Mouse (Mus musculus): ENCODE measurements at regions not wholly inside any gene's neighbourhood (a gene's known extent, or its start where the extent isn't known, plus 50 kb on each side); places are given as distances from the start of the nearest gene placed in this dataset.

DNA sequence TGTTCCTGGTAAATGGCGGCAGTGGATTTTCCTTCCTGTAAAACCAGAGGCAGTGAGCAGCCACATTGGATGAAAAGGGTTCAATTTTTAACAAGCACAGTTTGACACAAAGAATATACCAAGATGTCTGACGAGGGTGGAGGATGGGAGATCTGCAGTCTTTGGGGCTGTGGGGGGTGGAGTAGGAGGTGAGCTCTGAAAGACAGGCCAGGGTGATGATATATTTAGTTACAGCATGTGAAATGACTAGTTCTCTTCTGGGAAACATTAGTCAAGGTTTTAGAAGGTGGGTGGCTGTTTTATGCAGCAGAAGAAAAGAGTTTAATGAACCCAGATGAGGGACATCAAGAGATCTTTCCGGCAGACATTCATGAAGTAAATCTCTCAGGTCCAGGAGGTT is 170.0 kb upstream of the Rxfp2 start:
- no peaks in the 10 kb centered on the region for H3K36me3 ChIP-seq (ENCODE audit: control insufficient read depth, insufficient read depth, low read length)
- H3K4me2 ChIP-seq (ENCODE audit: low read length) = no peak overlapping the region
- no peaks in the 10 kb centered on the region; the same call in 1 of the 2 replicates for H3K27me3 ChIP-seq (replicated peaks; ENCODE audit: control insufficient read depth, insufficient read depth, low read length)
- H3K9ac ChIP-seq (ENCODE audit: low read length) = no peak overlapping the region
- no peaks in the 10 kb centered on the region for H3K9me3 ChIP-seq (ENCODE audit: control insufficient read depth, low read length)
- DNase-seq (ENCODE audit: low spot score) (no peak), ATAC-seq (replicated peaks; ENCODE audit: low FRiP score, low TSS enrichment, low read depth) (no peak)
- H3K27ac ChIP-seq (ENCODE audit: low read depth) = no peak overlapping the region
- H3K4me3 ChIP-seq (ENCODE audit: low read depth, low read length) = no peak overlapping the region
- no peaks in the 10 kb centered on the region for H3K4me1 ChIP-seq (replicated peaks; ENCODE audit: control insufficient read depth, insufficient read depth, low read length)
- WGBS = 74% methylated on average over 3 of the region's 3 CpGs

DNA sequence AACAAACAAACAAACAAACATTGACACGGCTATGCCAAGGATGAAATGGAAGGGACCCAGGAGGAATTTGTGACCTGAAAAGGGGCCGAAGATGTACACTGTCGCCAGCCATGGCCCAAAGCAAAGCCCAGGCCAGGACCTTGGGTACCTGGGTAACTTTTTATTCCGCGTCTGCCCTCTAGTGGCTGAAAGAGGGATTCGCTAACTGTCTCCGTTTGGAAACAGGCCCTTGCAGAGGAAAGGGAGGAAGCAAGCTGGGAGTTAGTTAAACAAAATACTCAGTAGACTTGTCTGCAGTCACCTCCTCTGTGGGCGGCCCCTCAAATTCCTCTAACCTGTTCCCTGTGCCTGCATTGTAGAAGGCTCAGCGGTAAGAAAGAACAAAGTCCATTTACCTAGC is 167.5 kb upstream of the Rxfp2 start:
- Histone ChIP-seq H3K4me2 (ENCODE audit: low read length) (no peak overlapping the region), H3K9ac (ENCODE audit: low read length) (no peak overlapping the region), H3K4me3 (ENCODE audit: low read depth, low read length) (no peak overlapping the region), H3K36me3 (ENCODE audit: control insufficient read depth, insufficient read depth, low read length) (no peaks in the 10 kb centered on the region), H3K27me3 (replicated peaks; ENCODE audit: control insufficient read depth, insufficient read depth, low read length) (no peaks in the 10 kb centered on the region), H3K27ac (ENCODE audit: low read depth) (no peak overlapping the region), H3K4me1 (replicated peaks; ENCODE audit: control insufficient read depth, insufficient read depth, low read length) (no peaks in the 10 kb centered on the region), H3K9me3 (ENCODE audit: control insufficient read depth, low read length) (no peaks in the 10 kb centered on the region)
- WGBS = 12% methylated on average over 9 of the region's 9 CpGs
- ATAC-seq (replicated peaks; ENCODE audit: low FRiP score, low TSS enrichment, low read depth) = peak; percentile 47; the same call in 1 of the 2 replicates
- peak; percentile 86 for DNase-seq (ENCODE audit: low spot score)

- H3K36me3 ChIP-seq (ENCODE audit: control insufficient read depth, insufficient read depth, low read length) = no peaks in the 10 kb centered on the region
- H3K4me3 ChIP-seq (ENCODE audit: low read depth, low read length) = peak overlapping the region; percentile 8; the same call in 1 of the 2 replicates
- ATAC-seq (replicated peaks; ENCODE audit: low FRiP score, low TSS enrichment, low read depth) (no peak), DNase-seq (ENCODE audit: low spot score) (no peak)
- no peaks in the 10 kb centered on the region for H3K27me3 ChIP-seq (replicated peaks; ENCODE audit: control insufficient read depth, insufficient read depth, low read length)
- peak overlapping the region; percentile 39 for H3K4me2 ChIP-seq (ENCODE audit: low read length)
- WGBS = 23% methylated on average over 16 of the region's 16 CpGs
- no peak overlapping the region for H3K27ac ChIP-seq (ENCODE audit: low read depth)
- H3K9me3 ChIP-seq (ENCODE audit: control insufficient read depth, low read length) = no peaks in the 10 kb centered on the region
- H3K9ac ChIP-seq (ENCODE audit: low read length) = no peak overlapping the region
- no peaks in the 10 kb centered on the region for H3K4me1 ChIP-seq (replicated peaks; ENCODE audit: control insufficient read depth, insufficient read depth, low read length)
These were observed 166.0 kb upstream of the Rxfp2 start for GRCm38 (mm10) chr5:149852516-149852915.

- 97% methylated on average over 1 of the region's 1 CpGs for WGBS
- ATAC-seq (replicated peaks; ENCODE audit: low FRiP score, low TSS enrichment, low read depth) = no peak
These were observed 162.4 kb upstream of the Rxfp2 start for GRCm38 (mm10) chr5:149856101-149856500.

DNA sequence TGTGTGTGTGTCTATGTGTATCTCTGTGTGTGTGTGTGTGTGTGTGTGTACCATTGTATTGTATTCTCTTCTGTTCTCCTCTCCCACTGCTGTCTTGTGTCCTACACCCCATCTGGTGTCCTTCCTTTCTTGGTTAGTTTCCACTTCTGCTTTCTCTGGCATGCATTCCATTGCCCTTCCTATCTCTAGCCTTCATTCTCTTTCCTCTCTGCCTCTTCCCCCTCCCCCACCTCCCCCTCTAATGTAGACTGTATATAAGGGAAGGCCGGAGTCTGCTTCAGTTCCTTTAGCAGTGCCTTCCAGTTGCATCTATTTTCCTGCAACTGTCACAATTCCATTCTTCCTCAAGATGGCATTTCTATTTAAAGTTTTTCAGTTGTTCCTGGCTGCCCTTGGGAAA is 161.5 kb upstream of the Rxfp2 start:
- Histone ChIP-seq H3K36me3 (ENCODE audit: control insufficient read depth, insufficient read depth, low read length) (no peaks in the 10 kb centered on the region), H3K9me3 (ENCODE audit: control insufficient read depth, low read length) (no peaks in the 10 kb centered on the region), H3K27ac (ENCODE audit: low read depth) (no peak overlapping the region), H3K9ac (ENCODE audit: low read length) (no peak overlapping the region), H3K4me2 (ENCODE audit: low read length) (no peak overlapping the region), H3K4me3 (ENCODE audit: low read depth, low read length) (no peak overlapping the region), H3K27me3 (replicated peaks; ENCODE audit: control insufficient read depth, insufficient read depth, low read length) (no peaks in the 10 kb centered on the region), H3K4me1 (replicated peaks; ENCODE audit: control insufficient read depth, insufficient read depth, low read length) (no peaks in the 10 kb centered on the region)
- no peak for ATAC-seq (replicated peaks; ENCODE audit: low FRiP score, low TSS enrichment, low read depth)
- WGBS = 100% methylated on average over 1 of the region's 1 CpGs
- DNase-seq (ENCODE audit: low spot score) = no peak

More at GRCm38 (mm10) chr5:149856101-149856500, 162.4 kb upstream of the Rxfp2 start:
- Histone ChIP-seq H3K4me3 (ENCODE audit: low read depth, low read length) (no peak overlapping the region), H3K4me1 (replicated peaks; ENCODE audit: control insufficient read depth, insufficient read depth, low read length) (no peaks in the 10 kb centered on the region), H3K9me3 (ENCODE audit: control insufficient read depth, low read length) (no peaks in the 10 kb centered on the region), H3K4me2 (ENCODE audit: low read length) (no peak overlapping the region), H3K27me3 (replicated peaks; ENCODE audit: control insufficient read depth, insufficient read depth, low read length) (no peaks in the 10 kb centered on the region), H3K9ac (ENCODE audit: low read length) (no peak overlapping the region), H3K36me3 (ENCODE audit: control insufficient read depth, insufficient read depth, low read length) (no peaks in the 10 kb centered on the region), H3K27ac (ENCODE audit: low read depth) (no peak overlapping the region)
- DNase-seq (ENCODE audit: low spot score) = no peak

DNA sequence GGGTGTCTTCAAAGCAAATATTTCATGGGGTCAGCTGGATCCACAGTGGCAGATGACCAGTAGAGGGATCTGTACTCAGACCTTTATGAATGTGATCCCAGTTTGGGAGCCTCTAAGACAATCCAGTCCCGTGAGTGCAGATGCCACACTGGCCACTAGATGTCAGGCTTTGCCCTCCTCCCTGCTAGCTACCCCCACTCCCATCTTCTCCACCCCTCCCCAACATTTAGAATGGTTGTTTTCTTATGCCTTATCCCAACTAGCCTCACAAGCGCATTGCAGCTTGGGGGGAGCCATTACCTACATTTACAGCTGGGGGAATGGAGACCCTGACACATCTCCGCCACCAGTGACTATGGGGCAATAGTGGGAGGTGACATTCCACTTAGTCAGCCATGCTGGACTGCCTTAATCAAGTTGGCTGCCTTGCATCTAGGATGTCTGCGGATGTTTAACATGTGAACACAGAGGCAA is 156.9 kb upstream of the Rxfp2 start:
- WGBS = 49% methylated on average over 4 of the region's 4 CpGs
- ATAC-seq (replicated peaks; ENCODE audit: low FRiP score, low TSS enrichment, low read depth) = peak; percentile 72; the same call in 1 of the 2 replicates
- H3K4me2 ChIP-seq (ENCODE audit: low read length) = no peak overlapping the region

GRCm38 (mm10) chr5:149867926-149868325 is 150.5 kb upstream of the Rxfp2 start:
- ATAC-seq (replicated peaks; ENCODE audit: low FRiP score, low TSS enrichment, low read depth) (no peak), DNase-seq (ENCODE audit: low spot score) (no peak)
- no peak overlapping the region for H3K9ac ChIP-seq (ENCODE audit: low read length)
- H3K4me3 ChIP-seq (ENCODE audit: low read depth, low read length) = no peak overlapping the region
- no peaks in the 10 kb centered on the region for H3K27me3 ChIP-seq (replicated peaks; ENCODE audit: control insufficient read depth, insufficient read depth, low read length)
- WGBS = 27% methylated on average over 7 of the region's 7 CpGs
- H3K4me1 ChIP-seq (replicated peaks; ENCODE audit: control insufficient read depth, insufficient read depth, low read length) = no peaks in the 10 kb centered on the region; the same call in 1 of the 2 replicates
- H3K36me3 ChIP-seq (ENCODE audit: control insufficient read depth, insufficient read depth, low read length) = no peaks in the 10 kb centered on the region
- H3K9me3 ChIP-seq (ENCODE audit: control insufficient read depth, low read length) = no peaks in the 10 kb centered on the region
- H3K27ac ChIP-seq (ENCODE audit: low read depth) = no peak overlapping the region
- H3K4me2 ChIP-seq (ENCODE audit: low read length) = no peak overlapping the region

More for the DNA sequence above, 156.9 kb upstream of the Rxfp2 start:
- no peak overlapping the region for H3K4me3 ChIP-seq (ENCODE audit: low read depth, low read length)
- H3K36me3 ChIP-seq (ENCODE audit: control insufficient read depth, insufficient read depth, low read length) = no peaks in the 10 kb centered on the region
- no peaks in the 10 kb centered on the region for H3K4me1 ChIP-seq (replicated peaks; ENCODE audit: control insufficient read depth, insufficient read depth, low read length)
- no peaks in the 10 kb centered on the region for H3K9me3 ChIP-seq (ENCODE audit: control insufficient read depth, low read length)
- no peak overlapping the region for H3K9ac ChIP-seq (ENCODE audit: low read length)
- no peaks in the 10 kb centered on the region for H3K27me3 ChIP-seq (replicated peaks; ENCODE audit: control insufficient read depth, insufficient read depth, low read length)
- peak; percentile 74 for DNase-seq (ENCODE audit: low spot score)
- no peak overlapping the region for H3K27ac ChIP-seq (ENCODE audit: low read depth)

DNA sequence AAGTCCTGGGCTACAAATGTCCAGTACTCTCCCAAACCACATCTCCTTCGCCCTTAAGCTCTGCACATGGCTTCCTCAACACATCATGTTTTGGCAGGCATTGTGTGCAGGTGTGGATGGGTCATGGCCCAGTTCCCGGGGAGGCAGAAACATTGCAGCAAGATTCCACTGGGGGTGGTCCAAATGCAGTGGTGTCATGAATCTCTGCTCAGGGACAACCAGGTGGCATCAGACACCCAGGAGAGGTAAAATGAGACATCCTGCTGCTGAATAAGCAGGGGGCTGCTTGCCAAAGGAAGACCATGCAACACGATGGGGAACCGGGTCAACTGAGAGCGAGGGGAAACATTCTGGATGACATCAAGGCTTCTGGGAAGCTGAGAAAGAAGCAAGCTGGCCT is 149.0 kb upstream of the Rxfp2 start:
- Histone ChIP-seq H3K9ac (ENCODE audit: low read length) (no peak overlapping the region), H3K4me1 (replicated peaks; ENCODE audit: control insufficient read depth, insufficient read depth, low read length) (no peaks in the 10 kb centered on the region; the same call in 1 of the 2 replicates), H3K4me2 (ENCODE audit: low read length) (no peak overlapping the region), H3K4me3 (ENCODE audit: low read depth, low read length) (no peak overlapping the region), H3K27ac (ENCODE audit: low read depth) (no peak overlapping the region), H3K27me3 (replicated peaks; ENCODE audit: control insufficient read depth, insufficient read depth, low read length) (no peaks in the 10 kb centered on the region), H3K9me3 (ENCODE audit: control insufficient read depth, low read length) (no peaks in the 10 kb centered on the region), H3K36me3 (ENCODE audit: control insufficient read depth, insufficient read depth, low read length) (no peaks in the 10 kb centered on the region)
- ATAC-seq (replicated peaks; ENCODE audit: low FRiP score, low TSS enrichment, low read depth) (no peak), DNase-seq (ENCODE audit: low spot score) (no peak)
- WGBS = 74% methylated on average over 5 of the region's 5 CpGs

- no peaks in the 10 kb centered on the region for H3K36me3 ChIP-seq (ENCODE audit: control insufficient read depth, insufficient read depth, low read length)
- H3K9ac ChIP-seq (ENCODE audit: low read length) = no peak overlapping the region
- 86% methylated on average over 2 of the region's 2 CpGs for WGBS
- no peak overlapping the region for H3K27ac ChIP-seq (ENCODE audit: low read depth)
- no peak overlapping the region for H3K4me2 ChIP-seq (ENCODE audit: low read length)
- no peaks in the 10 kb centered on the region; the same call in 1 of the 2 replicates for H3K4me1 ChIP-seq (replicated peaks; ENCODE audit: control insufficient read depth, insufficient read depth, low read length)
- ATAC-seq (replicated peaks; ENCODE audit: low FRiP score, low TSS enrichment, low read depth) (no peak), DNase-seq (ENCODE audit: low spot score) (no peak)
- H3K27me3 ChIP-seq (replicated peaks; ENCODE audit: control insufficient read depth, insufficient read depth, low read length) = no peaks in the 10 kb centered on the region
- no peaks in the 10 kb centered on the region for H3K9me3 ChIP-seq (ENCODE audit: control insufficient read depth, low read length)
- H3K4me3 ChIP-seq (ENCODE audit: low read depth, low read length) = no peak overlapping the region
These were observed 147.9 kb upstream of the Rxfp2 start for GRCm38 (mm10) chr5:149870596-149870995.
